Mouse (Mus musculus) B cell, adult 62 days (primary cell): ENCODE measurements around the gene Bag2. TPM values are rescaled to one million over a fixed set of nuclear protein-coding genes. Genes with fewer than 3 reads are reported as not detected.

Experiments used
- total RNA-seq: library from RNA; stranded (reverse); gene quantifications from 4 replicates; pipeline ENCODE4 v1.2.4, GENCODE M21; 2023

The Bag2 gene
- 1.3 to 3.2 TPM (median 1.9 TPM) in 4 replicates for total RNA-seq

GRCm38 (mm10) chr1:33757491-33758041 lies at the start of gene Bag2:
Gene Bag2 (minus strand): TSS chr1:33757795.

DNA sequence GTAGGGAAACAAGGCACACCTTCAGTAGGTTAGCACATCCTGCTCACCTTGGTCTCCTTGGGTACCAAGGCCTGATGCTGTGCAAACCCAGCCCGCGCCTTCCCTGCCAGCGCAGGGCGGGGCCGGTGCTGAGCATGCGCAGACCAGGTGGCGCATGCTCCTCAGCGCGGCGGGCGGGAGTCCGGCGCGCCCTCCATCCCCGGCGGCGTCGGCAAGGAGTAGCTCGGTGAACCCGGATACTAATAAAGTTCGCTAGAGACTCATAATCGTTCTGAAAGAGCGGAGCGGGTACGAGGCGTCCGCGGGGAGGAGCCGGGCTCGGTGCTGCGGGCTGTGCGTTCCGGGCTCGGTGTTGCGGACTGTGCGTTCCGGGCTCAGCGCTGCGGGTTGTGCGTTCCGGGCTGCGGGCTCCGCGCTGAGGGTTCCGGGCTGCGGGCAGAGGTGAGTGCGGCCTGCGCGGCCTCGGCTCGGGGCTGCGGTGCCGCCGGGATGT lies 37.8 kb downstream of the Bag2 start, which contains the start of gene Rab23:
Rab23 (plus strand) TSS at position 155 of the 493 bp plus-strand sequence.

Other genes with a start within 250 kb of the Bag2 start
- gene Prim2, start 88.0 kb downstream of the Bag2 start, total RNA-seq, result 13.3 to 16.9 TPM (median 14.2 TPM) in 4 replicates
- gene Rab23, start 37.9 kb downstream of the Bag2 start, total RNA-seq, result 4.8 to 7.3 TPM (median 6.2 TPM) in 4 replicates
- gene Zfp451, start 56.8 kb upstream of the Bag2 start, total RNA-seq, result 29.2 to 42.3 TPM (median 38.7 TPM) in 4 replicates
- gene Bend6, start 150.0 kb upstream of the Bag2 start, total RNA-seq, result 0.66 to 3.3 TPM (median 1.6 TPM) in 4 replicates
- 2.3 to 3.3 TPM (median 2.6 TPM) in 4 replicates for gene Dst, start 150.4 kb upstream of the Bag2 start, total RNA-seq